Mouse (Mus musculus) midbrain, embryonic 15.5 days (tissue): ENCODE measurements at regions not wholly inside any gene's neighbourhood (a gene's known extent, or its start where the extent isn't known, plus 50 kb on each side); places are given as distances from the start of the nearest gene placed in this dataset.

Experiments
- ATAC-seq: fragments of 200-750 bp; cut with Nextera tagmentation; replicated peaks from 2 replicates; pipeline ENCODE4 v1.8.0; 2017; ENCODE audit warnings: moderate TSS enrichment
- H3K27ac ChIP-seq: fragments of 300-500 bp; sonication (generic); 2 replicates; pipeline ENCODE4 v1.5.1; 2015; ENCODE audit warnings: mild to moderate bottlenecking, inconsistent platforms
- H3K27me3 ChIP-seq: fragments of 300-500 bp; sonication (generic); replicated peaks from 2 replicates; pipeline ENCODE4 v1.6.1; 2015; ENCODE audit warnings: inconsistent platforms
- H3K36me3 ChIP-seq: fragments of 300-500 bp; sonication (generic); replicated peaks from 2 replicates; pipeline ENCODE4 v1.6.1; 2015; ENCODE audit warnings: inconsistent platforms
- H3K4me1 ChIP-seq: fragments of 300-500 bp; sonication (generic); 2 replicates; pipeline ENCODE4 v1.6.1; 2015; ENCODE audit warnings: inconsistent platforms
- H3K4me2 ChIP-seq: fragments of 300-500 bp; sonication (generic); 2 replicates; pipeline ENCODE4 v1.6.1; 2015; ENCODE audit warnings: inconsistent platforms, mild to moderate bottlenecking, moderate library complexity
- H3K4me3 ChIP-seq: fragments of 300-500 bp; sonication (generic); 2 replicates; pipeline ENCODE4 v1.5.1; 2015; ENCODE audit warnings: mild to moderate bottlenecking, inconsistent platforms
- H3K9ac ChIP-seq: fragments of 300-500 bp; sonication (generic); 2 replicates; pipeline ENCODE4 v1.6.1; 2015; ENCODE audit warnings: mild to moderate bottlenecking, inconsistent platforms
- H3K9me3 ChIP-seq: fragments of 300-500 bp; sonication (generic); 2 replicates; pipeline ENCODE4 v1.6.1; 2016; ENCODE audit warnings: inconsistent platforms
- WGBS: fragments of 180-500 bp; shearing (Covaris S2); methylation state at CpG from one replicate; pipeline ENCODE4 v1.1.7; 2015; ENCODE audit warnings: mixed read lengths; 5-methylcytosine and 5-hydroxymethylcytosine counted together

DNA sequence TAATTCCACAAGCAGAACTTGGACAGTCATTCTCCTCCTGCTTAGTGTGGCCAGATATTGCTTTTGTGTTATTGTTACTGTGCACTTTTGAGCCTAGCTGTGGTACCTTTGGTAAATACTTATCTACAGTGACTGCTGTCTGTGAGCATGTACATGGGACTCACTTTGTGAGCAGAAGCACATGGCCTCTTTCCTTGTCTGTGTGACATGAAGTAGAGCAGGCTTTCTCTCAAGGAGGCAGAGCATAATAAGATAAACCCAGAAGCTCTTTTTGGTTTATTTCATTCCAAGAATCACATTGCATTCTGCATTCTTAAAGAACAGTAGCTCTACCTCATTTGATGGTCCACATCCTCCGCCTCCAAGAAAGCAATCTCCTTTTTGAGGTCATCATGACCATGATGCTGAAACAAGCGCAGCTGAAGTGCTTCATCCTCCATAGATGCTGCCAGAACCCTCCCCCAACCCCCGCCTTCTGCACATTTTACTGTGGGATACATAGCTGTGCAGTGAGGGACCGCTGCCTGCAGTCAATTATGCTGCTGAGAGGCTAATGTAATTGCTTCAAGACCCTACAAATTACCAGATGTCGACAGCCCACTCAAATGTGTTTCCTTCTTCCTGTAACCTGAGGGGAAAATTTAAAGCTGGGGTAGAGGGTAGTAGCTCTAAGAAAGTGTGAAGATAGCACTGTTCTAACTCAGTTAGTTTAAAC is 463.0 kb upstream of the Sphkap start:
- ATAC-seq: peak; percentile 58; the same call in 1 of the 2 replicates
- H3K9ac ChIP-seq: no peak overlapping the region
- WGBS: 57% methylated on average over 5 of the region's 5 CpGs

DNA sequence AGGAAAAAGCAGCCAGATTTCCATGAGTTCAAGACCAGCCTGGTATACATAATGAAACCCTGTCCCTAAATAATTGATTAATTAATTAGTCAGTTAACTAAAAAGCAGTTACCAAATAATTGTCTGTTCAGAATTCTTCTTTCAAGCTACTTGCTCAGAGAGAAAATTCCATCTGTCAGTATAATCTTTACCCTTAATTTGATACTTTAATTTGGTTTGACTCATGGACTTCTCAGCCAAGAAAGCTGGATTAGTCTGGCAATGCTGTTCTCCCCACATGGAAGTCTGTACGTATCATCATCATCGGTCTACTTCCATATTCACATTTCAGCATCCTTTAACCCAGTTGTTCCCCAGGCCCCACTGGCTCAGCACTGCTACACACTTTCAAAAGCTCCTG is 461.0 kb upstream of the Sphkap start:
- no peaks in the 10 kb centered on the region for H3K27me3 ChIP-seq
- no peak for ATAC-seq
- H3K4me2 ChIP-seq: no peak overlapping the region
- H3K9ac ChIP-seq: no peak overlapping the region
- H3K4me1 ChIP-seq: no peaks in the 10 kb centered on the region
- H3K4me3 ChIP-seq: no peak overlapping the region
- no peak overlapping the region for H3K27ac ChIP-seq
- whole genome bisulfite sequencing: 77% methylated on average over 2 of the region's 2 CpGs
- no peaks in the 10 kb centered on the region for H3K36me3 ChIP-seq
- no peaks in the 10 kb centered on the region for H3K9me3 ChIP-seq

More for the DNA sequence above, 463.0 kb upstream of the Sphkap start:
- H3K27me3 ChIP-seq: no peaks in the 10 kb centered on the region
- H3K4me1 ChIP-seq: no peaks in the 10 kb centered on the region
- no peak overlapping the region for H3K4me3 ChIP-seq
- H3K9me3 ChIP-seq: no peaks in the 10 kb centered on the region
- no peaks in the 10 kb centered on the region for H3K36me3 ChIP-seq
- H3K27ac ChIP-seq: no peak overlapping the region
- no peak overlapping the region for H3K4me2 ChIP-seq

DNA sequence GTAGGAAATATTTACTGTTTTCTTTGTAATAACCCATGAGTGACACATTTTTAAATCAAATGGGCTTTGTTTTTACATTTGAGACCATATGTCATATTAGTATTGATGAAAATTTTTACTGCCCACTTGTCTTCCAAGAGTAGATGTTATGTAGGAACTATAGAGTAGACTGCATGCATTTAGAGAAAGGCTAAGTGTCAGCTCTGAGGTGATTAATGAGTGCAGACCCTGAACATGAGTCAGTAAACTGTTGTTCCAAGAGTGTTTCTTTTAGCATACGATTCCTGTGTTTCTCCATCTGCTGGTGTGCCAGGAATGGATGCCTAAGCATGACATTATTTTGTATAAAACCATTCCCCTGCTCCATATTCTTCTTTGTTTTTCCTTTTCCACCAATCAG is 454.5 kb upstream of the Sphkap start:
- Histone ChIP-seq H3K9me3 (no peaks in the 10 kb centered on the region), H3K4me3 (no peak overlapping the region), H3K27ac (no peak overlapping the region), H3K27me3 (no peaks in the 10 kb centered on the region), H3K4me1 (peaks cover 3% of the 10 kb centered on the region; the same call in 1 of the 2 replicates), H3K4me2 (no peak overlapping the region), H3K36me3 (no peaks in the 10 kb centered on the region), H3K9ac (no peak overlapping the region)
- no peak for ATAC-seq
- WGBS: 83% methylated on average over 1 of the region's 1 CpGs

DNA sequence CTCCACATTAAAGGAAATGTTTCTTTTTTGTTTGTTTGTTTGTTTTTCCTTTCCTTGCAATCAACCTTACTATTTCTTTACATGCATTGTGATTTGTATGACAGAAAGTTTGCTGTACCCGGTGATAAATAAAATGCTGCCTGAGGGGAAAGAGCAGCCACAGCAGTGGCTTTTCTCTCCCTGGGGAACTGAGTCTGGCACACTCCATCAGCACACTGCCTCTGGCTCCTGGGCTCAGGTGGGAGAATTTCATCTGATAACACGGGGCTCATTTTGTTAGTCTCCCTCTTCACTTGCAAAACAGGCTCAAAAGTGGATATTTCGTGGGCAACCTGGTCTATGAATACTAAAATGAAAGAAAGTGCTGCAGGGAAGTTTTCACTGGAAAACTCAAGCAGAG is 454.1 kb upstream of the Sphkap start:
- WGBS: 32% methylated on average over 3 of the region's 3 CpGs
- no peaks in the 10 kb centered on the region for H3K9me3 ChIP-seq
- no peaks in the 10 kb centered on the region for H3K27me3 ChIP-seq
- no peak overlapping the region for H3K27ac ChIP-seq
- ATAC-seq: 0 out of 2 replicates have a peak, but pooled peaks have one; percentile 42
- no peak overlapping the region for H3K9ac ChIP-seq
- H3K4me2 ChIP-seq: no peak overlapping the region
- H3K4me3 ChIP-seq: no peak overlapping the region
- peaks cover 3% of the 10 kb centered on the region; the same call in 1 of the 2 replicates for H3K4me1 ChIP-seq
- H3K36me3 ChIP-seq: no peaks in the 10 kb centered on the region

DNA sequence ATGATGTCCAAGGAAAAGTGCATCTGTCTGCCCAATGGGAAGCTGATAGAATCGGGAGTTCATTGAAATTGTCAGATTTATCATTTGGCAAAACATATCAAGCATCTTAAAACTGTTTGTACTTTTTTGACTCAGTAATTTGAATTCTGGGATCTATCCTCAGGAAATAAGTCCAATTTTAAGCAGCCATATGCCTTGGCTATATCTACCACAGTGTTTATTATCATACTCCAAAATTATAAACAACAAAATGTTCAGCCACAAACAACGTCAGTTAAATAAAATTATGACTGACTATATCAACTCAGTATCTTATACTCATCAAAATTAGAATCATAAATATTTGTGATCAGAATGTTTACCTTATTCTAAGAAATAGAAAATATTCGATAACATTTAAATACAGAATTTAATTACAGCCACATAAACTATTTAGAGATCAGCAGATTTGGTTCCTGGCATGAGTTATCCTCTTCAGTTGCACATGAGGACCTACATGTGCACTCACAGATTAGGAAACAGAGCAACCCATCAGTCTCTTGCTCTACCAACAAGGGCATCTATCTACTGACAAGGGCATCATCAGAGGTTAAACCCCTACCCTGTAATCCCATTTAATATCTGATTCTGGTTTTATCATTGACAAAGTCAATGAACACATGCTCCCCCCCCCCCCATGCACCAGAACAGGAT is 451.9 kb upstream of the Sphkap start:
- ATAC-seq: no peak
- Histone ChIP-seq H3K36me3 (no peaks in the 10 kb centered on the region), H3K9ac (no peak overlapping the region), H3K27me3 (no peaks in the 10 kb centered on the region), H3K4me2 (no peak overlapping the region), H3K4me3 (no peak overlapping the region), H3K4me1 (peaks cover 3% of the 10 kb centered on the region; the same call in 1 of the 2 replicates), H3K27ac (no peak overlapping the region), H3K9me3 (no peaks in the 10 kb centered on the region)
- WGBS: 91% methylated on average over 3 of the region's 3 CpGs

DNA sequence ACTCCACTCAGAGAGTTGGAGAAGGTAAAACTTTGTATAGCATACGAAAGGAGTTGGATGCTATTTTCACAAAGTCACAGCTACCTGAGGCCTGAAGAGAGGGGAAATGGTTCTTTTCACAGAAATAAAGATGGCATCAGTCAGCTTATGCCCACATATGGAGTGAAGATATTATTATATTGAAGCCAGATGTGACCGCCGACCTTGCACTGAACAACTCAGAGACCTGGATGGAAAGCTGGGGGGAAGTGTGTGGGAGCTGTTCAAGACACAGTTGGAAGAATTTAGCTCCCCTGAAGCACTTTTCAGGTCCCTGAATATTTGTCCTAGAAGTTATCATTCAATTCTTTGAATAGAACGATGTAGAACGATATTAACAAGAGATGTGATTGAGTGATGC is 446.0 kb upstream of the Sphkap start:
- no peak for ATAC-seq
- Histone ChIP-seq H3K27ac (no peak overlapping the region), H3K4me3 (no peak overlapping the region), H3K4me2 (no peak overlapping the region), H3K9me3 (no peaks in the 10 kb centered on the region), H3K27me3 (no peaks in the 10 kb centered on the region), H3K9ac (no peak overlapping the region), H3K36me3 (no peaks in the 10 kb centered on the region), H3K4me1 (no peaks in the 10 kb centered on the region)
- WGBS: 90% methylated on average over 5 of the region's 5 CpGs

DNA sequence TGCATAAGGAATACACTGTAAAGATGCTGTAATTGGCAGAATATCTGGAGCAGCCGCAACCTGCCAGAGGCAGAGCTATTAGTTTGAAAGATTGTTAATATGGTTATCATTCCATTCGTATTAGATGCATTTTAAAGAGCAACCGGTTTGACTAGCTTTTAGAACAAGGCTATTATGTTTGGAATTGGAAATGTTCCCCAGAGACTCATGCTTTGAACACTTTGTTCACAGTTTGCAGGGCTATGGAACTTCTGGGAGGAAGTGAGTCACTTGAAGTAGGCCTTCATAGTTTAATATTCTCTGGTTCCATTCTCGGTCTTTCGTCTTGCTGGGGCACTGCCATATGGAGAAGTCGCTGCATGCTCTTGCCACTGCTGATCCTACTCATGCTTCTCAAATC is 443.1 kb upstream of the Sphkap start:
- H3K4me2 ChIP-seq: no peak overlapping the region
- no peak overlapping the region for H3K27ac ChIP-seq
- H3K4me3 ChIP-seq: no peak overlapping the region
- no peak overlapping the region for H3K9ac ChIP-seq
- no peaks in the 10 kb centered on the region for H3K9me3 ChIP-seq
- WGBS: 65% methylated on average over 6 of the region's 6 CpGs
- no peaks in the 10 kb centered on the region for H3K4me1 ChIP-seq
- no peaks in the 10 kb centered on the region for H3K27me3 ChIP-seq
- H3K36me3 ChIP-seq: no peaks in the 10 kb centered on the region
- ATAC-seq: no peak

DNA sequence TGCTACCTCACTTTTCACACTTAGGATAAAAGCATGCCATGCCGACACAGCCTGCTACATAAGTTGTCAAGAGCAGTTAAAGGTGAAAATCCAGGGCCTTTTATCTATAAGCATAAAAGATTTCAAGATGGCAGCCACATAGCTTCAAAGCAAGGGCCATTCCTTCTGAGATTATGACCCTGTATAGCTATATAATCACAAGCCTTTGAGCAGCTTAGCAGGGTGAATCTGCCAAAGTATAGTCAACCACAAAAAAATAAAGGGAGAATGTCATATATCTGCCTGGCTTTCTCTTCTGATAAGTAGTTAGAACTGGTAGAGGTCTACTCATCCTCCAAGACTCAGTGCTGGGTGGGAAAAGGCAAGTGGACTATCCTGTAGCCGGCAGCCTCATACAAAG is 440.4 kb upstream of the Sphkap start:
- peak; percentile 84 for ATAC-seq
- no peaks in the 10 kb centered on the region for H3K36me3 ChIP-seq
- H3K27me3 ChIP-seq: no peaks in the 10 kb centered on the region
- no peak overlapping the region for H3K4me2 ChIP-seq
- no peak overlapping the region for H3K9ac ChIP-seq
- no peaks in the 10 kb centered on the region for H3K4me1 ChIP-seq
- WGBS: 82% methylated on average over 2 of the region's 2 CpGs
- H3K27ac ChIP-seq: no peak overlapping the region
- H3K4me3 ChIP-seq: no peak overlapping the region
- no peaks in the 10 kb centered on the region for H3K9me3 ChIP-seq

DNA sequence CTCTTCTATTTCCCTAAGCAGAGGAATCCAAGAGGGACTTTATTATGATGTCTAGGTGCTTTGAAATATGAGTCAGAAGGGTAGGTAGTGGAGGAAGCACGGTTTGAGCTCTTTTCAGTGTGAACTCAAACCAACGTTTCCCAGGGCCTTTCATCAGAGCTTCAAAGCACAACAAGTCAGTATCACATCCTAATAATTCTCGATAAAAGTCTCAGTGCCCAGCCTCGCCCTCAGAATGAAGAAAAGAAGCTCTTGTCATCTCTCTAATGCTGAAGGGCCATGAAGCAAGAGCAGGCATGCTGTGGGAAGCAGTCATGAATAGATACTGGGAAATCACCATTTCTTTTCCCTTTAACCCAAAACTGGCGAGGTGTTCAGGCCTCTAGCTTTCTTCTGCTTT is 440.0 kb upstream of the Sphkap start:
- H3K27me3 ChIP-seq: no peaks in the 10 kb centered on the region
- H3K36me3 ChIP-seq: no peaks in the 10 kb centered on the region
- WGBS: 70% methylated on average over 5 of the region's 5 CpGs
- H3K27ac ChIP-seq: no peak overlapping the region
- no peak overlapping the region for H3K4me2 ChIP-seq
- H3K4me1 ChIP-seq: no peaks in the 10 kb centered on the region
- H3K9ac ChIP-seq: no peak overlapping the region
- no peak overlapping the region for H3K4me3 ChIP-seq
- ATAC-seq: peak; percentile 75
- H3K9me3 ChIP-seq: no peaks in the 10 kb centered on the region

DNA sequence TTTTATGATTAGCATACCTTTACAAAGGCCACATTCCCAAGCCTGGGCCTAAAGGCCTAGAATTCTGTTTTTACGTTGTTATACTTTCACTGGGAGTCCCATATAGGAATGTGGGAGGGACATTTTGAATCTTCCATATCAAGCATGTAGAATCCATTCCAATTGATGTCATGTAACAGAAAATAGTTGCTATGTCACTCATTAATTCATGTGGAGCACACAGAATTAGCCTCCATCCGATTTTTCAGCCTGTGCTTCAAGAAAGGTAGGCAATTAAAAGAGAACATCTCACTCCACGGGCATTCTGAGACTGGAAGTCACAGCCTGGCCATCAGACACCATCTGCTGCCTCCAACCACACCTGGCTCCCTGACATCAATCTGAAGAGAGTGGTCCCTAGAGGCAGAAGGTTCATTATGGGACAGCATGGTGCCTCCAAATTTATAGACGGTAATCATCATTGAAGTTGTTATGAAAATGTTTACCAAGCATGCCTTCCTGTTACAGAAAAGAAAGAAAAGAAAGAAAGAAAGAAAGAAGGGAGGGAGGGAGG is 436.9 kb upstream of the Sphkap start:
- H3K36me3 ChIP-seq: no peaks in the 10 kb centered on the region
- H3K9ac ChIP-seq: no peak overlapping the region
- no peak overlapping the region for H3K4me2 ChIP-seq
- no peak for ATAC-seq
- no peaks in the 10 kb centered on the region for H3K9me3 ChIP-seq
- H3K27ac ChIP-seq: no peak overlapping the region
- no peaks in the 10 kb centered on the region for H3K4me1 ChIP-seq
- H3K4me3 ChIP-seq: no peak overlapping the region
- no peaks in the 10 kb centered on the region for H3K27me3 ChIP-seq
- WGBS: 62% methylated on average over 4 of the region's 4 CpGs

DNA sequence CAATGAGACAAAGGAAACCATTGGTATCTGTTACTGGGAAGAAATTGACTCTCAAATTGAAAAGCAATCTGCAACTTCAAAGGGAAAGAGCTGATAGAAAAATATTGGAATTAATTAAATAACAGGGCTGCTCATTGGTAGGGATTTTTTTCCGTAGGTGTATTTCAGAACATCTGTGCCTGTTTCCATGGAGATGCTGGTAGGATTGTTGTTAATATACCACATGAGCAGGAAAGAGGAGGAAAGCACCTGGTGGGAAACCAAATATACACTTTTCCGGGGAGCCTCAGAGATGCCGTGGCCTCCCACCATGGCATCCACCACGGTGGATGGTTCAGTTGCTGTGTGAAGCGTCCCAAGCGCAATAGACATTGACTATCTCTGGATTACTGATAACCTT is 428.0 kb upstream of the Sphkap start:
- no peak overlapping the region for H3K9ac ChIP-seq
- WGBS: 83% methylated on average over 6 of the region's 6 CpGs
- no peak overlapping the region for H3K4me2 ChIP-seq
- H3K27me3 ChIP-seq: no peaks in the 10 kb centered on the region
- no peaks in the 10 kb centered on the region for H3K4me1 ChIP-seq
- H3K9me3 ChIP-seq: no peaks in the 10 kb centered on the region
- H3K4me3 ChIP-seq: no peak overlapping the region
- 0 out of 2 replicates have a peak, but pooled peaks have one; percentile 42 for ATAC-seq
- H3K36me3 ChIP-seq: no peaks in the 10 kb centered on the region
- no peak overlapping the region for H3K27ac ChIP-seq

DNA sequence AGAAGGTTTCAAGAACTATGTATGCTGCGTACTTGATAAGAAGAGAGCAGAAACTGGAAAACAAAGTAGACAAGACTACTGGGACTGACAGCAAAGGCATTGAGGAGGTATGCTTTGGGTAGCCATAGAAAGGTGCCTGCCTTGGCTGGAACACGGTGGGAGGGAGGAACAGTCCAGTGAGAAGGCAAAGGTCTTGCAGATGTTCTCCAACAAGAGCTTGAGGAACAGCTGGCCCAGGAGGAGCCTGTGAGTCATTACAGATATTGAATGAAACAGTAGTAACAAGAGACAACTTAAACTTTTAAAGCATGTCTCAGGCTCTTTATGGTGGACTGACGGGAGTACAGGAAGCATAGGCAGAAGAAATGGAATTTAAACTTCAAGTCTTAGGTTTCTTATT is 424.9 kb upstream of the Sphkap start:
- no peak overlapping the region for H3K4me3 ChIP-seq
- no peak for ATAC-seq
- no peak overlapping the region for H3K27ac ChIP-seq
- no peaks in the 10 kb centered on the region for H3K36me3 ChIP-seq
- H3K9me3 ChIP-seq: no peaks in the 10 kb centered on the region
- no peak overlapping the region for H3K4me2 ChIP-seq
- WGBS: 92% methylated on average over 3 of the region's 3 CpGs
- H3K4me1 ChIP-seq: no peaks in the 10 kb centered on the region
- H3K27me3 ChIP-seq: no peaks in the 10 kb centered on the region
- H3K9ac ChIP-seq: no peak overlapping the region
